Mouse (Mus musculus) T-helper 2 cell (primary cell): ENCODE measurements around the gene Rtbdn.

Source experiments
- in situ Hi-C: fragments of 300-600 bp; cut with MboI, MseI; formaldehyde crosslinking; loops from one replicate; pipeline ENCODE4 v1.15.1; 2025; ENCODE audit warnings: high pct_unique_total_duplicates

The Rtbdn gene

DNA sequence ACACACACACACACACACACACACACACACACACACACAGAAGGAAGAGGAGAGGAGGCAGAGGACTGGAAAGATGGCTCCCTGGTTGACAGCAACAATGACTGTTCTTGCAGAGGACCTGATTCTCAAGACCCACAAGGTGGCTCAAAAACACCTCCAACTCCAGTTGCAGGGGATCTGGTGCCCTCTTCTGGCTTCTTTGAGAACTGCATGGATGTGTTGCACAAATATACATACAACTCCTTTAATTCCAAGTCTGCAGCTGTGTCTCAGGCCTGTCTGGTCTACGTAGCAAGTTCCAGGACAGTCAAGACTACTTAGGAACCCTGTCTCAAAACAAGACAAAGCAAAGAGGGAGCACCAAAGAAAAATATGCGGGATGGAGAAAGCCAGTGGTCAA, 10.0 kb downstream of the Rtbdn start:
- in situ Hi-C loops = no loop called here

- in situ Hi-C loops = no loop called here
These were observed 13.0 kb downstream of the Rtbdn start for GRCm38 (mm10) chr8:84959811-84960210.

GRCm38 (mm10) chr8:84963952-84964351, 17.2 kb downstream of the Rtbdn start:
- in situ Hi-C loops = no loop called here

GRCm38 (mm10) chr8:84965731-84966291, 19.0 kb downstream of the Rtbdn start:
- in situ Hi-C loops = loop anchor here (5.0 kb wide), 1 partner anchor 96 kb away; the partner anchor contains the start of gene Fbxw9

- in situ Hi-C loops = loop anchor here (5.0 kb wide), 1 partner anchor 96 kb away; the partner anchor contains the start of gene Fbxw9
These were observed 19.8 kb downstream of the Rtbdn start for GRCm38 (mm10) chr8:84966603-84967002.

DNA sequence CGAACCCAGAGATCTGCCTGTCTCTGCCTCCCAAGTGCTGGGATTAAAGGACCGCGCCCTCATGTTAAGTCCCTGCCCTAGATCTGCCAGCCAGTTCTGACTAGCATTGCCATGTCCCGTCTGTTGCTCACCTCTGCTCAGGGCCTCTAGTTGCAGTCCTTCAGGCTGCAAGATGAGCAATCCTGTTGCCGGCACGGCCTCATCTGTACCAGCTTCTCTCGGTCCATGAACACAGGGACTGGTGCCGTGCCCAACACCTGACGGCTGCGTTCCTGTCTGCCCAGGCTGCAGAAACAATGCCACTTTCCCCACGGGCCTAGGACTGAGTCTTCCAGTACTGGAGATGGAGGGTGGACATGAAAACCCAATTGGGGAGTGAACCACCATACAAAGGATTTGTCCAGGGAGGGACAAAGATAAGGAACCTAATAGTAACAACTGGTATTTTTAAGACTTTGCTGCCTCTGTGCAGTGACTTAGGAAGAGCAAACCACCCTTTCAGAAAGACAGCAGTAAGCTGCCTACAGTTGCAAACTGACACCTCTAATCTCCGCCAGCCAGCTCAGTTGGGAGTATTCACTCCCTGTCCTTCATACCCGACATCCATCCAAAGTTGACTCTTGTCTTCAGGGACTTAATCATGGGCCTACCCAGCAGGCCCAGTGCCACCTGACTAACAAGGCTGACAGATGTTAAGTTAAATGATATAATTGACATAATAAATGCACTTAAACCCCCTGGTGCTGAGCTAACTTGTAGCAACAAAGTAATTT, 20.9 kb downstream of the Rtbdn start:
- in situ Hi-C loops = loop anchor here (5.0 kb wide), 1 partner anchor 95 kb away; the partner anchor contains the start of gene Fbxw9

GRCm38 (mm10) chr8:84968650-84969049, 21.9 kb downstream of the Rtbdn start:
- in situ Hi-C loops = loop anchor here (5.0 kb wide), 1 partner anchor 94 kb away; the partner anchor contains the start of gene Fbxw9

- in situ Hi-C loops = loop anchor here (5.0 kb wide), 1 partner anchor 93 kb away; the partner anchor contains the start of gene Fbxw9
These were observed 22.7 kb downstream of the Rtbdn start, which contains the start of the genes Gm49661, Prdx2 and Rnaseh2a for GRCm38 (mm10) chr8:84969241-84970134. Gene Gm49661 (minus strand): TSS chr8:84969433. Gene Prdx2 (plus strand): TSS chr8:84969587. Gene Rnaseh2a (minus strand): TSS chr8:84969767.

DNA sequence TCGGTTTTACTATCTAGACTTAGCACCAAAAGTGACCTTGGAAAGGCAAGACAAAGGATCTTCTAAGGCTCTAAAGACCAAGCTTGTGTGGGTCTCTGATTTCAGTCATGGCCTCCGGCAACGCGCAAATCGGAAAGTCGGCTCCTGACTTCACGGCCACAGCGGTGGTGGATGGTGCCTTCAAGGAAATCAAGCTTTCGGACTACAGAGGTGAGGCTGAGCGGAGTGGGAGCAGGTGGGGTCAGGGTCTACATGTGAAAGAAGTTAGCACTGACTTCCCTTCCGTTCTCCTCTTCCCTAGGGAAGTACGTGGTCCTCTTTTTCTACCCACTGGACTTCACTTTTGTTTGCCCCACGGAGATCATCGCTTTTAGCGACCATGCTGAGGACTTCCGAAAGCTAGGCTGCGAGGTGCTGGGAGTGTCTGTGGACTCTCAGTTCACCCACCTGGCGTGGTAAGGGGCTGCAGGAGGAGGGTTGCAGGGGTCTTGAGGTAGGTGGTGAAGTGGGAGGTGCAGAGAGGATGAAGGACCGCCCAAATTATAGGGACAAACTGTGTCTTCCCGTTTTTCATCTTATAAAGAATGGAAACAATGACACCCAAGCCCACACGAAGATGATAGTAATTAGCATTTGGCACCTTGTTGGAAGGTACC, 23.5 kb downstream of the Rtbdn start:
- in situ Hi-C loops = no loop called here

DNA sequence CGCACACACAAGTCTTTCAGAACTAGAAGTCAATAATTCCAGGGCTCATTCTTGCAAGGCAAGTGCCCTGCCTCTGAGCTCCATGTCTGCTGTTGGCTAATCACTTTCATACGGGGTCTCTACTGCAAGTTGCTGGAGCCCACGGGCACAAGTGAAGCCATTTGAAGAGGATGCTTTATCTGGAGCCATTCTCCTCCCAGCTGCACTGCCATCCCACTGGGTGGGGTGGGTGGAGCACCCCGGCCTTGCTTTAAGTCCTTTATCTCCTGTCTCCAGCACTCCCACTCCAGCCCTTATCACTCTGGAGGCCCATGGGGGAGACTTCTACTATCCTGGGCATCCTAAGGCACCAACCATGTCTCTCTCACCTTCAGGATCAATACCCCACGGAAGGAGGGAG, 24.1 kb downstream of the Rtbdn start:
- in situ Hi-C loops = no loop called here

GRCm38 (mm10) chr8:84973079-84973478, 26.3 kb downstream of the Rtbdn start:
- in situ Hi-C loops = no loop called here

DNA sequence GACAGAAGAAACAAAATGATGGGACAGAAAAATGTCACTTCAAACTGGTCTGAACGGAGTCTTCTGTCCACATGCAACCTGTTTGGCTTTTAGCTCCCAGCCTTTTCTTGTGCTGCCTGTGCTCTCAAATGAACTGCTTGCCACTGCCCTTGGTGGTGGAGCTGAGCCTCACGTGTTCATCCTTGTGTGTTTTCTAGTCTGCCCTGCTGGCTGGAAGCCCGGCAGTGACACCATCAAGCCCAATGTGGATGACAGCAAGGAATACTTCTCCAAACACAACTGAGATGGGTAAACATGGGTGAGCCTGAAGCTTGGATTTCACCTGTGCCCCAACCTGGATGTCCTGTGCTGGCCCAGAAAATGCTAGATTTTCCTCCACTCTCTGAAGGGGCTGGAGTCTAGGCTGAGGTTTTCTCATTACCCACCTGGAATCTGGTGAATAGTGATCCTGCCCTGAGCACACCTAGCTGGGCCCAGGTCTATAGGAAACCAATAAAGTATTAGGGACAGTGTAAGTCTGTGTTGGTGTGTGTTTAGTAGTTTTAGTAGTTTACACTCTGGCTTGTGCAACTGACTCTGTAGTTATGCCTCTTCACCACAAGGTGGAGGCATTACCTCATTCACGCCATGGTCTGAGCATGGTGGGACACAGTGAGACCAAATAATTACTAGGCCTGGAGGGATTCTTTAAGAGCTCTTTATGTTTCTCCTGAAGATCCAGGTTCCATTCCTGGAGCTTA, 27.2 kb downstream of the Rtbdn start:
- in situ Hi-C loops = no loop called here

GRCm38 (mm10) chr8:84974543-84975142, 27.9 kb downstream of the Rtbdn start:
- in situ Hi-C loops = no loop called here

- in situ Hi-C loops = no loop called here
These were observed 28.6 kb downstream of the Rtbdn start for GRCm38 (mm10) chr8:84975434-84975833.

DNA sequence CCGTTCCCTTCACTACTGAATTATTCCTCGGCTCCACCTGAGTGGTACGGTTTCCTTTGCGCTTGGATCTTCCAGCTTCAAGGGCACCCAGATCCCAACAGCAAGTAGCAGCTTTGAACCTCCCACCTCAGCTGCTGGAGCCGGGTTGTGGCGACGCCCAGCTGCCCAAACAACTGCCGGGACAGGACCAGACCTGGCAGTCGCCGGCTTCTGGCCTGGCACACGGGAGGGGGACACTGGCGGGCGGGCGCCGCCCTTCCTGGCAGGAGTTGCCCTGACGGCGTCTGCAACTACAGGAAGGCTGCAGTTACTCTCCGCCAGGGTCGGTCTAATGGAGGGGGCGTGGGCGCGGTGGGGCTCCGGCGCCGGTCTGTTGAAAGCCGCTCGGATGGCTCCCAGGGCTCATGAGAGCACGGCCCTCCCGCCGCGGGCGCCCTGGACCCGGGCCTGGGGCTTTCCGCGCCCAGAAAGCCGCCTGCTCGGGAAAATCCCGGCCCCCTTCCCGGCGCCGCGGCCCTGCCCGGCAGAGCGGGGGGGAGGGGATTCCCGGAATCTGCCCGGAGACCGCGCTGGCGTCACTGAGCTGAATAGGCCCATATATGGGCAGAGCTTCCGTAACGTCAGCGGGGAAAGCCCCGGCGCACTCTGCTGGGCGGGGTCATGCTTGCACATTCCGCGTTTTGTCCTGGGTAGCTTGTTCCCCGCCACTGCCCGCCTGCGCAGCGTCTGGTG, 29.4 kb downstream of the Rtbdn start:
- in situ Hi-C loops = no loop called here

DNA sequence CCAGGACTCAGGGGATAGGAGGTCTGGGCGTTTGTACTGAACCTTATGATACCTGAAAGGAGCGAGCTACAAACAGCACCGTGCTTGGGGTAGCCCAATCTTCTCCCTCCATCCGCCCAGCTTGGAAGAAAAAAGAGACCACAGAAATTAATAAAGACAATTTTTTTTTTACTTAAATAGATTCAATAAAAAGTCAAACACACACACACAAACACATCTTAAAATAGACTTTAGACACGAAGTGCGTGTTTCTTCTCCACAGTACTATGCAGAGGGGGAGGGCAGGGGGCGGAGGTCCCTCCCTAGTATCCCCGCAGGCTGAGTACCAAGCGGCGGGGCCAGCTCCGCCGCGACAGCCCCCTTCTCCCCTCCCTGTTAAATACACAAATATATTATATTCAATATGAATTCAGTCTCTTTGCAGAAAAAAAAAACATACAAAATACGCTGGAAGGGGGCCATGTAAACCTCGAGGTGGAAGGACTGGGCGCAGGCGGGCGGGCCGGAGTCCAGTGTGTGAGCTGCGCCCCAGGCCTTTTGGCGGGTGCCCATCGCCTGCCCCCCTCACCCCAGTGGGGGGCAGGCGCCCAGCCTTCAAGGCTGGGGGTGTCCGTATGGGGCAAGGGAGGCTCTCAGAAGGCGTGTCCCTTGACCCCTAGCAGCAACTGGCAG, 30.1 kb downstream of the Rtbdn start:
- in situ Hi-C loops = no loop called here

GRCm38 (mm10) chr8:84977435-84978247, 30.9 kb downstream of the Rtbdn start:
- in situ Hi-C loops = no loop called here
